Mouse (Mus musculus): Measurements from ENCODE around the gene Gpr4.

The Gpr4 gene

GRCm38 (mm10) chr7:19202065-19202850, 10.1 kb upstream of the Gpr4 start:
- Histone ChIP-seq H3K36me3 (ENCODE audit: insufficient read depth, low read length) (peaks cover 43% of the 10 kb centered on the region), H3K27me3 (ENCODE audit: insufficient read depth, low read length) (no peaks in the 10 kb centered on the region), H3K9me3 (ENCODE audit: low read length) (no peaks in the 10 kb centered on the region), H3K4me1 (replicated peaks; ENCODE audit: low read depth, low read length) (peaks cover 63% of the 10 kb centered on the region), H3K4me3 (replicated peaks; ENCODE audit: low read length) (peak overlapping the region; percentile 67)
- TF ChIP-seq POU5F1 (IDR thresholded peaks at IDR 0.05; ENCODE audit: borderline replicate concordance, low read length) (no peak), CTCF (conservative IDR thresholded peaks at IDR 0.05; ENCODE audit: low read length) (no peak), NANOG (IDR thresholded peaks at IDR 0.05; ENCODE audit: borderline replicate concordance, low read length) (no peak)

- H3K4me1 ChIP-seq (replicated peaks; ENCODE audit: low read depth, low read length), result peaks cover 65% of the 10 kb centered on the region
- 0 out of 2 replicates have a peak overlapping the region, but pooled peaks have one; percentile 20 for H3K4me3 ChIP-seq (replicated peaks; ENCODE audit: low read length)
- peaks cover 25% of the 10 kb centered on the region for H3K36me3 ChIP-seq (ENCODE audit: insufficient read depth, low read length)
- peaks cover 10% of the 10 kb centered on the region for H3K9me3 ChIP-seq (ENCODE audit: low read length)
- TF ChIP-seq CTCF (conservative IDR thresholded peaks at IDR 0.05; ENCODE audit: low read length) (no peak), POU5F1 (IDR thresholded peaks at IDR 0.05; ENCODE audit: borderline replicate concordance, low read length) (no peak), NANOG (IDR thresholded peaks at IDR 0.05; ENCODE audit: borderline replicate concordance, low read length) (no peak)
- H3K27me3 ChIP-seq (ENCODE audit: insufficient read depth, low read length), result peaks cover 6% of the 10 kb centered on the region; the same call in 1 of the 2 replicates
Observed at GRCm38 (mm10) chr7:19208201-19208910, 4.0 kb upstream of the Gpr4 start.

GRCm38 (mm10) chr7:19208944-19209472, 3.3 kb upstream of the Gpr4 start:
- Histone ChIP-seq H3K36me3 (ENCODE audit: insufficient read depth, low read length) (peaks cover 21% of the 10 kb centered on the region), H3K27me3 (ENCODE audit: insufficient read depth, low read length) (peaks cover 7% of the 10 kb centered on the region; the same call in 1 of the 2 replicates), H3K4me3 (replicated peaks; ENCODE audit: low read length) (no peak overlapping the region), H3K4me1 (replicated peaks; ENCODE audit: low read depth, low read length) (peaks cover 66% of the 10 kb centered on the region), H3K9me3 (ENCODE audit: low read length) (peaks cover 10% of the 10 kb centered on the region)
- TF ChIP-seq NANOG (IDR thresholded peaks at IDR 0.05; ENCODE audit: borderline replicate concordance, low read length) (no peak), CTCF (conservative IDR thresholded peaks at IDR 0.05; ENCODE audit: low read length) (peak; percentile 99)

GRCm38 (mm10) chr7:19209494-19209893, 2.8 kb upstream of the Gpr4 start:
- TF ChIP-seq NANOG (IDR thresholded peaks at IDR 0.05; ENCODE audit: borderline replicate concordance, low read length) (no peak), POU5F1 (IDR thresholded peaks at IDR 0.05; ENCODE audit: borderline replicate concordance, low read length) (no peak), CTCF (conservative IDR thresholded peaks at IDR 0.05; ENCODE audit: low read length) (no peak)
- peaks cover 10% of the 10 kb centered on the region for H3K9me3 ChIP-seq (ENCODE audit: low read length)
- H3K36me3 ChIP-seq (ENCODE audit: insufficient read depth, low read length), result peaks cover 16% of the 10 kb centered on the region
- peaks cover 66% of the 10 kb centered on the region for H3K4me1 ChIP-seq (replicated peaks; ENCODE audit: low read depth, low read length)
- H3K4me3 ChIP-seq (replicated peaks; ENCODE audit: low read length), result no peak overlapping the region
- H3K27me3 ChIP-seq (ENCODE audit: insufficient read depth, low read length), result peaks cover 7% of the 10 kb centered on the region; the same call in 1 of the 2 replicates

- Histone ChIP-seq H3K4me1 (replicated peaks; ENCODE audit: low read depth, low read length) (peaks cover 67% of the 10 kb centered on the region), H3K27me3 (ENCODE audit: insufficient read depth, low read length) (peaks cover 7% of the 10 kb centered on the region; the same call in 1 of the 2 replicates), H3K4me3 (replicated peaks; ENCODE audit: low read length) (no peak overlapping the region), H3K36me3 (ENCODE audit: insufficient read depth, low read length) (peaks cover 11% of the 10 kb centered on the region), H3K9me3 (ENCODE audit: low read length) (peaks cover 10% of the 10 kb centered on the region)
- TF ChIP-seq NANOG (IDR thresholded peaks at IDR 0.05; ENCODE audit: borderline replicate concordance, low read length) (no peak), CTCF (conservative IDR thresholded peaks at IDR 0.05; ENCODE audit: low read length) (peak; percentile 69)
Observed at GRCm38 (mm10) chr7:19210010-19210409, 2.3 kb upstream of the Gpr4 start.

GRCm38 (mm10) chr7:19211041-19211675, 1.2 kb upstream of the Gpr4 start:
- peaks cover 7% of the 10 kb centered on the region; the same call in 1 of the 2 replicates for H3K27me3 ChIP-seq (ENCODE audit: insufficient read depth, low read length)
- no peak overlapping the region for H3K4me3 ChIP-seq (replicated peaks; ENCODE audit: low read length)
- H3K36me3 ChIP-seq (ENCODE audit: insufficient read depth, low read length), result no peaks in the 10 kb centered on the region
- no peak for TF ChIP-seq NANOG (IDR thresholded peaks at IDR 0.05; ENCODE audit: borderline replicate concordance, low read length)
- TF ChIP-seq POU5F1 (IDR thresholded peaks at IDR 0.05; ENCODE audit: borderline replicate concordance, low read length), result no peak
- TF ChIP-seq CTCF (conservative IDR thresholded peaks at IDR 0.05; ENCODE audit: low read length), result no peak
- peaks cover 68% of the 10 kb centered on the region for H3K4me1 ChIP-seq (replicated peaks; ENCODE audit: low read depth, low read length)
- peaks cover 10% of the 10 kb centered on the region for H3K9me3 ChIP-seq (ENCODE audit: low read length)

- peaks cover 15% of the 10 kb centered on the region for H3K9me3 ChIP-seq (ENCODE audit: low read length)
- peak overlapping the region; percentile 75 for H3K4me3 ChIP-seq (replicated peaks; ENCODE audit: low read length)
- peaks cover 5% of the 10 kb centered on the region; the same call in 1 of the 2 replicates for H3K36me3 ChIP-seq (ENCODE audit: insufficient read depth, low read length)
- TF ChIP-seq CTCF (conservative IDR thresholded peaks at IDR 0.05; ENCODE audit: low read length) (no peak), NANOG (IDR thresholded peaks at IDR 0.05; ENCODE audit: borderline replicate concordance, low read length) (no peak), POU5F1 (IDR thresholded peaks at IDR 0.05; ENCODE audit: borderline replicate concordance, low read length) (no peak)
- peaks cover 71% of the 10 kb centered on the region for H3K4me1 ChIP-seq (replicated peaks; ENCODE audit: low read depth, low read length)
- peaks cover 7% of the 10 kb centered on the region; the same call in 1 of the 2 replicates for H3K27me3 ChIP-seq (ENCODE audit: insufficient read depth, low read length)
Observed at GRCm38 (mm10) chr7:19213385-19213784, 1.0 kb downstream of the Gpr4 start.

- Histone ChIP-seq H3K27me3 (ENCODE audit: insufficient read depth, low read length) (peaks cover 7% of the 10 kb centered on the region; the same call in 1 of the 2 replicates), H3K4me3 (replicated peaks; ENCODE audit: low read length) (peak overlapping the region; percentile 5; the same call in 1 of the 2 replicates), H3K9me3 (ENCODE audit: low read length) (peaks cover 17% of the 10 kb centered on the region), H3K36me3 (ENCODE audit: insufficient read depth, low read length) (peaks cover 5% of the 10 kb centered on the region; the same call in 1 of the 2 replicates), H3K4me1 (replicated peaks; ENCODE audit: low read depth, low read length) (peaks cover 68% of the 10 kb centered on the region)
- TF ChIP-seq POU5F1 (IDR thresholded peaks at IDR 0.05; ENCODE audit: borderline replicate concordance, low read length) (no peak), CTCF (conservative IDR thresholded peaks at IDR 0.05; ENCODE audit: low read length) (no peak), NANOG (IDR thresholded peaks at IDR 0.05; ENCODE audit: borderline replicate concordance, low read length) (no peak)
Observed at GRCm38 (mm10) chr7:19214369-19214768, 2.0 kb downstream of the Gpr4 start.

All from E14TG2a.4 (cell line).